Mouse (Mus musculus) left cerebral cortex, adult 9 months (tissue): ENCODE measurements around the gene Jakmip3.
A peak's percentile ranks its signal among the peaks of the same experiment; 100 is the strongest.

Experiments
- DNase-seq, 2 experiments: peaks; one replicate each; pipeline ENCODE4 v3.0.0; 2022; ENCODE audit warnings: low spot score in 2 of 2

The Jakmip3 gene

DNA sequence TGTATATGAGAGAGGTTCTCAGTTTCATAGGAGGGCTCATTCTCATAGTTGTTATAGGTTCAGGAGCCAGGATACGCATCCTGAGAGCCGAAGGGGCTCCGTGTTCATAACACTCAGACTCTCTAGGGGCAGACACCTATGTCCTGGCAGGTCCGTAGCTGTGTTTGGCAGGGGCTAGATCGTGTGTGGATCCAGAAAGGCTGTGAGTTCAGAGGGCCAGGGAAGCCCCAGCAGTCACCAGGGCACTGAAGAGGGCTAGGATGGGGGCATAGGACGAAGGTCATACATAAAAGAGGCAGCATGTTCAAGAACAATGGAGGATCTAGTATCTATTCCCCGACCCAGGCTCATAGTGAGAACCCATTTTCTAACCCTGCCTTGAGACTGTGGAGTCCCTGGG lies 154.8 kb downstream of the Jakmip3 start:
- no peak for DNase-seq

GRCm38 (mm10) chr7:139096399-139096798 lies 155.9 kb downstream of the Jakmip3 start:
- no peak for DNase-seq

GRCm38 (mm10) chr7:139100531-139101095 lies 160.1 kb downstream of the Jakmip3 start:
- DNase-seq, result no peak

- no peak for DNase-seq
These were observed 160.8 kb downstream of the Jakmip3 start for GRCm38 (mm10) chr7:139101286-139101804.

GRCm38 (mm10) chr7:139101826-139102225 lies 161.3 kb downstream of the Jakmip3 start:
- DNase-seq, result no peak

DNA sequence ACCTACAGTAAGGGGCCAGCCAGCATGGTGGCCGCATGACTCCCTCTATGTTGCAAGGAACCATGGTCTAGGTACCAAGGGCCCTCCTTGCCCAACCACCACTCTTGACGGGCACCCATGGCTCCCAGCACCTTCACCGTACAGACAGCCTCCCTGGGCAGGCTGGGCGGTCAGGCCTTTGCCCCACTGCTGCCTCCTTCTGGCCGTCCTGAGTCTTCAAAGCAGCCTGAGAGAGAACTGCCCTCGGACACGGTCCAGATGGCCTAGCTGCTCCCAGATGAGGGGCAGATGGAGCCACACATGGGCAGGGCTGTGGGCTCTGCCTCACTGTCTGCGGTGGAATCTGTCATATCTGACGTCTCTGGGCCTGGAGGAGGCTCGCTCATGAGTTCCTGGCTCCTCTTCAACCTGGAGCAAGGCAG lies 163.4 kb downstream of the Jakmip3 start:
- no peak for DNase-seq

- no peak for DNase-seq
These were observed 164.5 kb downstream of the Jakmip3 start for GRCm38 (mm10) chr7:139105076-139105475.

- DNase-seq, result no peak
These were observed 165.2 kb downstream of the Jakmip3 start for GRCm38 (mm10) chr7:139105705-139106104.

- DNase-seq, result no peak
These were observed 167.5 kb downstream of the Jakmip3 start for GRCm38 (mm10) chr7:139107908-139108650.

GRCm38 (mm10) chr7:139119152-139119774 lies 178.7 kb downstream of the Jakmip3 start:
- DNase-seq, result peak in 1 of 2 experiments; percentile 92

- DNase-seq, result no peak
These were observed 179.2 kb downstream of the Jakmip3 start for GRCm38 (mm10) chr7:139119775-139120153.

DNA sequence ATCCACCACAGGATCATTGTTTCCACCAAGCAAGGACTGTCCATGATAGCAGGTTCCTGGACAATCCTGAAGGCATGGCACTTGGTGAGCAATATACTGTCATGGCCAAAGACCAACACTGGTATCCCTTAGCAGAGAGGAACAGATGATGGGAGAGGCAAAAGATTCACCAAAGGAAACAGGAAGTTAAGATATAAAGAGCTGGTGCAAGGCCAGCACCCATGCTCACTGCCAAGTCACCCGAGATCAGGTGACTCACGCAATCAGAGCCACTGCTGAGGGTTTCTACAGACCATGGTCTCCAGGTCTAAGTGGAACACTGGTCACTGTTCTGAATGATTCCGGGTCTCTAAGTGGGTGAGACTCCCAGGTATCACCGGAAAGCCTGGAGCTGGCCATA lies 185.4 kb downstream of the Jakmip3 start:
- DNase-seq, result no peak

DNA sequence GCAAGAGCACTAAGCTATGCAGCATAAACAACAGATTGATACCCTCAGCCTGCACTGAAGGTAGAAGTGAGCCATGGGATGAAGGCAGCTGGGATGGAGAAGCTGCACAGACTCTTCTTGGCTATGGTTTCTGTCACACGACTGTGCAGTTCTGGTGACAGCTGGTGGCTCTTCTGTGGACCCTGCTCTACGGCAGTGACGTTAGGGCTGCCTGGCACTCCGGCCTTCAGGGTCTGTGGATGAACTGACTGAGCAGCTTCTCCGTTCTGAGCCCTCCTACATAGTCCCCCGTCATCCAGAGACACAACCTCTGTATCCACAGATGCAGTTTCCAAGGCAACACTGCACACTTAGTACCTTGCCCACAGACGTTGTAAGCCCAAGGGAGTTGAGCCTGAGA lies 186.0 kb downstream of the Jakmip3 start:
- DNase-seq, result no peak

DNA sequence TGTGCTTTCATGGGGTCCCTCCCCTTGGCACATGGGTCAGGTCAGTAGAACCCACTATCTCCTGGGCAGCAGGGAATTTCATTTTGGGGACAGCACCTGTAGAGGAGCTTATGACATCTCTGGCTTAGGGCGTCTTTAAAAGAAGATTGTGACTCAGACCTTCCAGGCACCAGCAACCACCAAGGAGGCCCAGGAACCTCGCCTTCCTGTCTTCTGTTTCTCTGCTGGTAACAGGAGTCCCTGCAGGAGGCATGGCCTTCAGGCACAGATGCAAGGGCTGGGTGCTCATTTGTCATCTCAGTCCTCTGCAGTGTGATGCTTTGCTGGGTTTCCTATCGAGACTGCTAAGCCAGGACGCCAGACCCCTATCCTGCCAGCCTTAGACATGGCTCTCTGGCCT lies 188.5 kb downstream of the Jakmip3 start:
- DNase-seq, result no peak

DNA sequence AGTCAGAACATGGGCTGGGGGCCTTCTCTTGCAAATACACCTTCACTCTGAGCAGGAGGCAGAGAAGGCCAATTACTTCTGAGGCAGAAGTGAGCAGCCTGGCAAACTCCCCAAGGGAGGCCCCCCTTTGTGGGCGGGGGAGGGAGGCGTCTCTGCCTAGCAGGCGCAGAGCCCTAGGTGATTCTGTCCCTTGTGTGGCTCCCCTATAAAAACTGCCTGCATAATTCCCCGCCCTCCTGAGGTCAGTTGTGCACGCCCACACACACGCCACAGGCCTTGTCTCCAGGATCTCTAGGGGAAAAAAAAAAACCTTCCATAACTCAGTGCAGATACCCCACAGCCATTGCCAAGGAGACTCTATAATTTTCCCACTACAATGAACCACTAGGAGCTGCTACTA lies 189.8 kb downstream of the Jakmip3 start:
- no peak for DNase-seq

- DNase-seq, result no peak
These were observed 191.0 kb downstream of the Jakmip3 start for GRCm38 (mm10) chr7:139131538-139131937.

DNA sequence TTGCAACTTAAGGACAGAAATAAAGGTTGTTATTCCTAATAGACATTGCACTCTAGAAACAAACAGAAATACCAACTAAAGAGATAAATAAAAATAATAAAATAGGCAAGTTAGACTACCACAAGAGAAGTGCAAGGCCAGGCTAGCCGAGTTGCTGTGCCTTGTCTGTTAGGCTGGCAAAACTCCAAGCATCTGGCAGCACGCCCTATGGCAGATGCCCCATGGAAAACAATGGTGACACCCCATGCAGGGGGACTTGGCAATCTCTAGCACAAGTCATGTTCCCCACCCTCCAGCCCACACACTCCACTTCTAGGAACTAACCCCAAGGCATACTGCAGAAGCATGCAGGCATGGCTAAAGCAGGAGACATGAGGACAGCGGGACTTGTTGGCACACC lies 192.9 kb downstream of the Jakmip3 start:
- DNase-seq, result no peak
